Mouse (Mus musculus) olfactory bulb, adult 2 months (tissue): ENCODE data around the gene Gdpd3.

Experiments used
- CTCF ChIP-seq: fragments of 200-500 bp; IDR thresholded peaks from 2 replicates; pipeline ENCODE4 v1.5.1; 2012; ENCODE audit warnings: low read depth, mild to moderate bottlenecking, low read length, moderate library complexity; ENCODE audit not compliant: insufficient read depth
- POLR2A ChIP-seq: fragments of 200-500 bp; IDR thresholded peaks from 2 replicates; pipeline ENCODE4 v1.6.1; 2012; ENCODE audit warnings: mild to moderate bottlenecking, low read depth, low read length, moderate library complexity; ENCODE audit not compliant: insufficient read depth

DNA sequence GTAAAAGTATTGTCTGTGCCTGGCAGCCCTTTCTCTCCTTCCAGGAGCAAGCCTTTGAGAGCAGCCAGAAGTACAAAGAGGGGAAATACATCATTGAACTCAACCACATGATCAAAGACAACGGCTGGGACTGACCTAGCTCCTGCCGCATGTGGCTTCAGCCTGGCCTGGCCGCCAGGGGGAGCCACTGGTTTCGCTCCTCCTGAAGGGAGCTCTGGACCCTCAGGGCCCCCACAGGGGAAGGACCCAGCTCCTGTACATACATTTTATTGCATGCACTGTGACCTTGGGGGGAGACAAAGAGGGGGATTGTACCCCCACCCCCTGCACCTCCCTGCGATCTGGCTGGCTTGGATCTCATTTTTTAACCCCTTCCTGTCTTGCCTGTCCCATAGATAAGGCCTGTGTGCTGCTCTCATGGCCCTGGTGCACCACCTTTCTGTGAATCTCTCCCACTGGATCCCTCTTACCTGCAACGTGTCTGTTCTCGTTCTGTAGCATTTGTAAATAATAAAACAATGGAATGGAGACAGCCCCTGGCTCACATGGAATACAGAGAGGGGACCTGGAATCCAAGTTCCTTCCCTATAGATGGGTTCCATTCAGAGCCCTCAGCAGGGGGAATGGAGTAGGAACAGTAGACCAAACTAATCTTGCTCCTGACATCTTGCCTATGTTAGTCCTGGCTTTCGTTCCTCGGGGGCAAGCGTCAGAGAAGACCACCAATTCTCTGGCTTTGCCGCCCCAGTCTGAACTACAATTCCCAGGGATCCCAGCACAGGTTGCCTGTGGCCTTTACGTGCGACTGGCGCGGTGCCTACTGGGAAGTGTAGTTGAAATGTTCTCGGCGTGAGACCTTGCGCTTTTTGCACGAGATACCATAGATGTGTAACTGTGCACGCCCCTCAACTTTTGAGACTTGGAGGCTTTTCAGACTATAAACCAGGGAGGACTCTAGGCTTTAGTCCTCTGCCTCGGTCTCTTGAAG lies 14.1 kb downstream of the Gdpd3 start:
- TF ChIP-seq POLR2A (no peak), CTCF (peak; percentile 81)
